Mouse (Mus musculus): ENCODE measurements around the gene Fxyd1. TPM values are rescaled to one million over a fixed set of nuclear protein-coding genes. Genes with fewer than 3 reads are reported as not detected.

Gene Fxyd1
- total RNA-seq (2017) = not detected in 2 replicates

- no peak for ATAC-seq (ENCODE audit: extremely low read depth, insufficient number of reproducible peaks, low FRiP score, poor library complexity, severe bottlenecking)
Measured at GRCm38 (mm10) chr7:31057071-31057470, at the start of gene Fxyd1. TSS of gene Fxyd1 (minus strand) at chr7:31057199.

DNA sequence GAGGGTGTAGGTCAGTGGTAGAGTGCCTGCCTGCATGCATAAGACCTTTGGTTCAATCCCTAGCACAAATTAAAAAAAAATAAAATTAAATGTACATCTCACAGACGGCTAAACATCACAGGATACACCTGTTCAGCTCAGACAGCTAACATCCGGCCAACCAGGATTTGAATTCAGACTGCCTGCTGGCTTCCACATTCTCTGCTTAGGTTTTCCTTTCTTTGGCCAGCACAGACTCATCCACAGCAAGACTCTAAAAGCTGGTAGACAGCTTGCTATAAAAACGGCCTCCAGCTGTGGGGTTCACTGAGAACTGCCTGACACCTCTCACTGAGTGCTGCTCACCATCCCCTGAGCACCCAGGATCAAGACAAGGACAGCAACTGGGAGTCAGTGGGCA is 49.2 kb upstream of the Fxyd1 start:
- ATAC-seq (ENCODE audit: extremely low read depth, insufficient number of reproducible peaks, low FRiP score, poor library complexity, severe bottlenecking) = no peak

DNA sequence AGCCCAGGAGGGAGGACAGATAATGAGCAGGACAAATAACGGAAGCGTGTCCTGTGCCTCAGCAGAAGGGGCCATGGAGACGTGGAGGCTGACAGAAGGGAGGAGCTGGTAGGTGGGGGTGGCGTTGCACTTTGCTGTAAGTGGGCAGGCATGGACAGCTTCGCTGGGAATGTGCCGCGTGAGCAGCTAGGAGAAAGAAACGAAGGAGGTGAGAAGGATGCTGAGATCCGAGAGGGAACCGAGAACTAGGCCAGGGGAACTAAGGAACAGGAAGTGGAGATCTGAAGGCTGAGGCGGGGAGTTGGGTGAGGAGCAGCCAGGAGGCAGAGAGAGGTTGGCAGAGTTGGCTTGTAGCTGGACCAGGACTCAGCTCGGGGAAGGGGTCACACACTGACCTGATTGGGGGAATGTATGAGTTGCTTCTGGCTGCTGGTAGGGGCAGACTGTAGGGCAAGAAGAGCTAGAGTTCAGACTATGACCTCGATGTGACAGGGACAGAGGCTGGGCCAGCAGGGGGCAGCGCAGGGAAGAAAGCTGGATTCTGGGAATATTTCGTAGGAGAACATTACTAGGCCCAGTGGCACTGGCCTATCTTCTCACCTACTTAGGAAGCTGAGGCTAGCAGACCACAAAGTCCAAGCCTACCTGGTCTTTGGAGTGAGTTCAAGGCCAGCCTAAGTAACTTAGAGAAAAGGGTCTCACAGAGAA is 48.2 kb upstream of the Fxyd1 start:
- no peak for ATAC-seq (ENCODE audit: extremely low read depth, insufficient number of reproducible peaks, low FRiP score, poor library complexity, severe bottlenecking)

DNA sequence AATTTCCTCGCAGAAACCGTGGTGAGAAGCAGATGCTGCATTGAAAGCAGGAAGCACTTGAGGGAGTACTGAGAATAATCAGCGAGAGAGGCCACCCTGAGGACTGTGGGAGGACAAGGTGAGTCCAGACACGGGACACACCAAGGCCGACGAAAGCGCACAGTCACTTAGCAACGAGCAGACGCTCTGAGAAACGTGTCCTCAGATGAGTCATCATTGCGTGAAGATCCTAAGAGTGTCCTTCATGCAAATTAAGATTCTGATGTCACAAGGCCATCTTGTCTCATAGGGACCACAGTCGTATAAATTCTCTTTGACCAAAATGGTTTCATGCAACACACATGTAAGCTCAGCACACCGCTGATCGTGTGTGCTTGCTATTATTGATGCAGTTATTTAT is 43.8 kb upstream of the Fxyd1 start:
- no peak for ATAC-seq (ENCODE audit: extremely low read depth, insufficient number of reproducible peaks, low FRiP score, poor library complexity, severe bottlenecking)

- no peak for ATAC-seq (ENCODE audit: extremely low read depth, insufficient number of reproducible peaks, low FRiP score, poor library complexity, severe bottlenecking)
Measured at GRCm38 (mm10) chr7:31099612-31099982, 42.6 kb upstream of the Fxyd1 start.

- ATAC-seq (ENCODE audit: extremely low read depth, insufficient number of reproducible peaks, low FRiP score, poor library complexity, severe bottlenecking) = no peak
Measured at GRCm38 (mm10) chr7:31098697-31099611, 42.0 kb upstream of the Fxyd1 start.

DNA sequence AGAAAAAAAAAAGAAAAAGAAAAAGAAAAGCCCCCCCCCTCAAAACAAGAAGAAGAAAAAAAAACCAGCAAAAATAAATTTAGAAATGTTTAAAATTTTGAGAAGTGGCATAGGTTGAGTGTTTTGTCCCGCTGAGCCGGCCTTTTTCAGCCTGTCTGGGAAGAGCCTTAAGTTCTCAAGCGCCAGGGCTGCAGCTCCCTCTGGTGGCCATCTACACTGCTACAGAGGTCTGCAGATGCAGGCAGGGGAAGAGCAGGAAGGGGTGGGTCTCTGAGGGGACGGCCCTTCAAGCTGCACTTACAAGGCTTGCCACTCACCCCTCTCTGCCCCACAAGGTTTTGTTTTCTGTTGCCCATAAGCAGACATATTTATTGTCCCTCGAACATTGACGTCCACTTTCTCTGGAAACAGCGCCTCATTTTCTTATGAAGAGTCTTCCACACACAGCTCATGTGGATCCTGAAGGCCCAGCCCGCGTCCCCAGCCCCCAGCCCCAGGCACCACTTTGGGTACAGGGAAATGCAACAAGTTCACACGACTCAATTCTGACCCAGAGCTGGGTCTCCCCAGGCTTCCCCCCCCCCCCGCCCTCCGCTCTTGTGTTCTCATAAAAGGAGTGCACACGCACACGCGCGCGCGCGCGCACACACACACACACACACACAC is 40.7 kb upstream of the Fxyd1 start:
- ATAC-seq (ENCODE audit: extremely low read depth, insufficient number of reproducible peaks, low FRiP score, poor library complexity, severe bottlenecking) = peak; percentile 90

DNA sequence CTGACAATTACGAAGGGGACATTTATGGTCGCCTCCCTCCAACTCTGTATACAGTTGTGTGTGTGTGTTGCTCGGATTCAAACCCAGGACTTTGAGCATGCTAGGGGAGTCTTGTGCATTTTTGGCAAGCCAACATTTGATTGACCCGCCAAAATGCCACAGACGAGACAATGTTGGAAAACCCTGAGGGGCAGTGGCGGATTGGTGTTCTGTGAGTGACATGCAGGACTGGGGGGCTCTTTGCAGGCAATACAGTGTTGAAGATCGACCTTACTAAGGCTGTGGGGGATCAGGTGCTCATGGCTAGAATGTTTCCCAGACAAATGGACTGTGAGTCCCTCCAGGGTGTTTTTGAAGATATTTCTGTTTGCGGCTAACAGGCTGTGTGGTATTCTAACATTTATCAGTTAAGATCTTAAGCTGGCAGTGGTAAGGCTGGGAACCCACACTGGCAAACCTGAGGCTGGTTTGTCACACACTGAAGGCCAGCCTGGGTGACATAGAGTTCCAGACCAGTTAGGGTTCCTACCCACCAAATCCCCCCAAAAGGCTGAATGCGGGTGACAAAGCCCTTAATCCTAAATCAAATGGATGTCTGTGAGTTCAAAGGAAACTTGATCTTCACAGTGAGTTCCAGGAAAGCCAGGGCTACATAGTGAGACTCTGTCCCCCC is 40.0 kb upstream of the Fxyd1 start:
- no peak for ATAC-seq (ENCODE audit: extremely low read depth, insufficient number of reproducible peaks, low FRiP score, poor library complexity, severe bottlenecking)

GRCm38 (mm10) chr7:31094774-31095501 is 37.9 kb upstream of the Fxyd1 start:
- ATAC-seq (ENCODE audit: extremely low read depth, insufficient number of reproducible peaks, low FRiP score, poor library complexity, severe bottlenecking) = no peak

- peak; percentile 84 for ATAC-seq (ENCODE audit: extremely low read depth, insufficient number of reproducible peaks, low FRiP score, poor library complexity, severe bottlenecking)
Measured at GRCm38 (mm10) chr7:31089721-31090120, 32.7 kb upstream of the Fxyd1 start.

- no peak for ATAC-seq (ENCODE audit: extremely low read depth, insufficient number of reproducible peaks, low FRiP score, poor library complexity, severe bottlenecking)
Measured at GRCm38 (mm10) chr7:31088206-31088605, 31.2 kb upstream of the Fxyd1 start.

GRCm38 (mm10) chr7:31087262-31087661 is 30.3 kb upstream of the Fxyd1 start:
- ATAC-seq (ENCODE audit: extremely low read depth, insufficient number of reproducible peaks, low FRiP score, poor library complexity, severe bottlenecking) = no peak

GRCm38 (mm10) chr7:31086175-31086755 is 29.3 kb upstream of the Fxyd1 start:
- no peak for ATAC-seq (ENCODE audit: extremely low read depth, insufficient number of reproducible peaks, low FRiP score, poor library complexity, severe bottlenecking)

GRCm38 (mm10) chr7:31085171-31085570 is 28.2 kb upstream of the Fxyd1 start:
- no peak for ATAC-seq (ENCODE audit: extremely low read depth, insufficient number of reproducible peaks, low FRiP score, poor library complexity, severe bottlenecking)

DNA sequence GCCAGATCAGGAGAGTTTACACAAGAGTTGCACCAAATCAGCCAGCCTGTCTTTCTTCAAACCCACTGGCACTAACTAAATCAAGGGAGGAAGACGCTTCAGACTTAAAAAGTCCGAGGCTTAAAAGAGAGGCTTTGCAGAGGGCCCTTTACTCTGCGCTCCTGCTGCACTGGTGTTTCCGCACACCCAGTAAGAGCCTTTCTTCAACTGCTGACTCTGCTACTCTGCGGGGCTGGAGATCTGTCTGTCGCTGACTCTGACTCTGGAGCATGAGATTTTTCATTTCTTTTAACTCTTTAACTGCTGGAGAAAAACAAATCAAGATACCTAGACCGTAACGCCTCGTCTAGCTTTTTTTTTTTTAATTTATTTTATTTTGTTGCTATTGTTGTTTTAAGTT is 27.1 kb upstream of the Fxyd1 start:
- ATAC-seq (ENCODE audit: extremely low read depth, insufficient number of reproducible peaks, low FRiP score, poor library complexity, severe bottlenecking) = no peak

GRCm38 (mm10) chr7:31082831-31083588 is 26.0 kb upstream of the Fxyd1 start:
- ATAC-seq (ENCODE audit: extremely low read depth, insufficient number of reproducible peaks, low FRiP score, poor library complexity, severe bottlenecking) = no peak

DNA sequence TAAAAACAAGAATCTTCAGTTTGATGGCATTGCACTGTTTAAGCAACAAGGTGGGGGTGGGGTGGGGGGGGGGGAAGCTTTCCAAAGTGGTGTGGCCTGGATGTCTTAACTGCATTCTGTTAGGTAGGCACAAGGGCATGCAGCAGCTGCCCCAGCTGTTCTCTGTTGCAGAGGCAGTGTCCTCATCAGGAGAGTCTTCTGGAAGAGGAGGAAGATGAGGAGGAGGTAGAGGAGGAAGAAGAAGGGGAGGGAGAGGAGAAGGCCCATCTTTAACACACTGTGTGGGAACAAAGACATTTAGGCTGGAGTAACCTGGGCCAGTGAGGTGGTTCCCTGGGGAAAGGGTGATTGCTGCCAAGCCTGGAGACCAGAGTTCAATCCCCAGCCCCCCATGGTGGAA is 25.1 kb upstream of the Fxyd1 start:
- no peak for ATAC-seq (ENCODE audit: extremely low read depth, insufficient number of reproducible peaks, low FRiP score, poor library complexity, severe bottlenecking)

GRCm38 (mm10) chr7:31081106-31081505 is 24.1 kb upstream of the Fxyd1 start:
- ATAC-seq (ENCODE audit: extremely low read depth, insufficient number of reproducible peaks, low FRiP score, poor library complexity, severe bottlenecking) = no peak
